Mouse (Mus musculus): ENCODE results near the gene Ildr2. TPM values are rescaled to one million over a fixed set of nuclear protein-coding genes. Genes with fewer than 3 reads are reported as not detected.

Gene Ildr2
- total and polyA plus RNA-seq, 2 experiments from 2014 or later: 6.4 to 38.1 TPM

DNA sequence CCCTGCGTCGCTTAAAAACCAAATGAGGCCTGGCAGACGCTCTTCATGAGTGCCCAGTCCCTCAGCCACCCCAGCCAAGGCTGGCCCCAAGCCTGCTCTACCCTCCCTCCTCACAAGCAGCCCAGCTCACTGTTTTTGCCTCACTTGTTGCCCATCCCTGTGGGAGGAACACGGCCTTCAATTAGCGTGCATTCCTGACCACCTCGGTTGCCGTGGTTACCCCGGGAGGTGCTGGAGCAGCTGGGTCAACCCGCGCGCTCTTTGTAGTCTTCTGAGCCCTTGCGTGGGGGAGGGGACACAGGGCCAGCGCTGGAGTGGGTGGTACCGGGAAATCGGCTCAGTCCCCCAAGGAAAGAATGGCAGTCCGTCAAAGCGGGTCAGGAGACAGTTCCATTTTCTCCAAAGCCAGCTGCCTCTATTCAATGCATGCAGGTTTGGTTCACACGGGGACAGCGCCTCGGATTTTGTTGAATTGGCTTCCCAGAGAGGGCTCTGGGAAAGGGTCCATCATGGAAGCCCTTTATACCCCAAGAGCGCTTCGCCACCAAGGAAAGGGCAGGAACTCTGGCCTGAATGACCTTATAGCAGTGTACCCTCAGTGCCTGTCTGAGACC is 28.8 kb downstream of the Ildr2 start:
- Histone ChIP-seq H3K27me3 (ENCODE audit: insufficient read depth, low read length) (no peaks in the 10 kb centered on the region), H3K9ac (no peak overlapping the region), H3K36me3 (ENCODE audit: insufficient read depth) (no peaks in the 10 kb centered on the region), H3K9me3 (ENCODE audit: low read length) (no peaks in the 10 kb centered on the region), H3K4me1 (ENCODE audit: insufficient read depth) (peaks cover 55% of the 10 kb centered on the region), H3K4me2 (ENCODE audit: low read depth) (peak overlapping the region; percentile 37), H3K27ac (ENCODE audit: low read depth, low read length) (peak overlapping the region; percentile 71), H3K4me3 (ENCODE audit: low read depth, low read length) (no peak overlapping the region)
- TF ChIP-seq CTCF (IDR thresholded peaks at IDR 0.05; ENCODE audit: low read depth): no peak
- DNase-seq (peak; percentile 81), ATAC-seq (peak; percentile 83)
- 5% methylated on average over 22 of the region's 22 CpGs for WGBS

DNA sequence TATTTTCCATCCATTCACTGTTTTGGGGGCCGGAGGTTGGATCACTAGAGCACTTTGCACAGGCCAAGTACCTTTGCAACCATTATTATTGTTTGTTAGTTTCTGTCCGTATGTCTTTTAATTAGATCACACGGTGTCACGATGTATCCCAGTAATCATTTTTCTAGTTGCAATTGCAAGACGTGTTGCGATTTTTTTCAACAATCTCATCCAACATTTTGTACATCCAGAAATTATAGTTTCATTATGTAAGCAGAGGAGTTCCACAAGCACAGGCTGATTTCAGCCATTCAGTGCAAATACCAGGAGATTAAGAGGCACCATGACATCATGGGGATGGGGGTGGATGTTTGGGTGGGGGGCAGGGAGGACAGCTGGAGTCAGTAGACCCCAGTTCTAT is 29.5 kb downstream of the Ildr2 start:
- peaks cover 53% of the 10 kb centered on the region for H3K4me1 ChIP-seq (ENCODE audit: insufficient read depth)
- WGBS: 38% methylated on average over 6 of the region's 6 CpGs
- DNase-seq: no peak
- H3K27ac ChIP-seq (ENCODE audit: low read depth, low read length): peak overlapping the region; percentile 71; the same call in 1 of the 2 replicates
- H3K27me3 ChIP-seq (ENCODE audit: insufficient read depth, low read length): no peaks in the 10 kb centered on the region
- H3K9ac ChIP-seq: no peak overlapping the region
- no peaks in the 10 kb centered on the region for H3K9me3 ChIP-seq (ENCODE audit: low read length)
- H3K4me3 ChIP-seq (ENCODE audit: low read depth, low read length): no peak overlapping the region
- ATAC-seq: no peak
- TF ChIP-seq CTCF (IDR thresholded peaks at IDR 0.05; ENCODE audit: low read depth): no peak
- no peaks in the 10 kb centered on the region for H3K36me3 ChIP-seq (ENCODE audit: insufficient read depth)
- no peak overlapping the region for H3K4me2 ChIP-seq (ENCODE audit: low read depth)

DNA sequence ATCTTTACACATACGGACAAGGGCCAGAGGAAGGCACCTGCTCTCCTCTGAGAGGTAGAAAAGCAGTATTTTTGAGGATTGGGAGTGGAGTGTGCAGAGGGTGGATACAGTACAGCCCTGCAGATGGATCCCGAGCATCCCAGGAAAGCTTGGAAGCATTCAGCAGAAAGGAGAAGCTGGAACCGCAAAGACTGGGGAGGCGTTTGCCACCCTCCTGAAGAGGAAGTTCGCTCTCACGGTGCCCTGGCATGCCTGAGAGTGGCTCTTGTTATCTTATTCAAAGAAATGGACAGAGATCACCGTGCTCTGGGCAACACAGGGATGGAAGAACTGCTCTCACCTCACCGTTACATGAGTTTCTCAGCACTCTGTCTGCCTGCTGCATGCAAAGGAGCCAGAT is 30.5 kb downstream of the Ildr2 start:
- Histone ChIP-seq H3K4me1 (ENCODE audit: insufficient read depth) (peaks cover 50% of the 10 kb centered on the region), H3K4me2 (ENCODE audit: low read depth) (no peak overlapping the region), H3K9ac (no peak overlapping the region), H3K36me3 (ENCODE audit: insufficient read depth) (no peaks in the 10 kb centered on the region), H3K27me3 (ENCODE audit: insufficient read depth, low read length) (no peaks in the 10 kb centered on the region), H3K27ac (ENCODE audit: low read depth, low read length) (peak overlapping the region; percentile 71), H3K4me3 (ENCODE audit: low read depth, low read length) (no peak overlapping the region), H3K9me3 (ENCODE audit: low read length) (no peaks in the 10 kb centered on the region)
- ATAC-seq (no peak), DNase-seq (no peak)
- 37% methylated on average over 8 of the region's 8 CpGs for WGBS
- TF ChIP-seq CTCF (IDR thresholded peaks at IDR 0.05; ENCODE audit: low read depth): no peak

DNA sequence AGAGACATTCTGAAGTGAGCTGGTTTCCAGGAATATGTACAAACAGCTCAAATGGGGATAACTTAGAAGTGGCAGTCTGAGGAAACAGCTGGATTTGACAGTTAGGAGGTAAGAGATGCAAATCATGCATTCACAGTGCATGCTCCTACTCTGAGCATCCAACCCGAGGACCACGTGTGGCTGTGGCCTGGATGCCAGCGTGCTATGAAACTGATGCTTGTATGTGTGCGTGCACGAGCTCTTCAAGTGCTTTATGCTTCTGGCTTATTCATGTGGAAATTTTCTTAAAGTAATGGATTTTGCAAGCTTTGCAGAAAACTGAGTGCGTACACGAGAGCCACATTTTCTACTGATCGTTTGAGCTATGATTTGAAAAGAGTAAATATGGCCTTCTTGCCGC is 32.3 kb downstream of the Ildr2 start:
- Histone ChIP-seq H3K4me2 (ENCODE audit: low read depth) (no peak overlapping the region), H3K4me1 (ENCODE audit: insufficient read depth) (peaks cover 33% of the 10 kb centered on the region), H3K36me3 (ENCODE audit: insufficient read depth) (no peaks in the 10 kb centered on the region), H3K9ac (no peak overlapping the region), H3K4me3 (ENCODE audit: low read depth, low read length) (no peak overlapping the region), H3K27ac (ENCODE audit: low read depth, low read length) (peak overlapping the region; percentile 57), H3K9me3 (ENCODE audit: low read length) (no peaks in the 10 kb centered on the region), H3K27me3 (ENCODE audit: insufficient read depth, low read length) (no peaks in the 10 kb centered on the region)
- ATAC-seq (peak; percentile 28), DNase-seq (no peak)
- TF ChIP-seq CTCF (IDR thresholded peaks at IDR 0.05; ENCODE audit: low read depth): no peak
- WGBS: 40% methylated on average over 9 of the region's 9 CpGs

DNA sequence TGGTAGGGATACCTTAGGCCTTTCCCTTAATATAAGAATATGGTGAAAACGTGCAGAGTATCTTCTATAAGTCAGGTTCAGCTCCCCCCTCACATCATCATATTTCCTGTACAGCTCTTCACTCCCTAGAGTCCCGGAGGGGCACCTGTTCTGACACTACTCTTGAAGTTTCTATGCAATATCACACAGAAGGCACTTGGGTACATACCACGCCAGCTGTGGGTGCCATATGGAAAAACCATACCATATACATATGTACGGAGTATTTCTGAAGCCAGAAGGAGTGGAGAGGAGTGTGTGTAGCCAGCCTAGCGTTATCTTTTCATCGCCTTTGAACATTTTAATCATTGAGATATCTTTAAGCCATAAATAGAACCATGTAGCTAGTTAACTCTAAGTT is 36.6 kb downstream of the Ildr2 start:
- Histone ChIP-seq H3K9ac (no peak overlapping the region), H3K36me3 (ENCODE audit: insufficient read depth) (no peaks in the 10 kb centered on the region), H3K4me1 (ENCODE audit: insufficient read depth) (0 out of 2 replicates have a peak, but pooled peaks cover 3% of the 10 kb centered on the region), H3K4me2 (ENCODE audit: low read depth) (no peak overlapping the region), H3K9me3 (ENCODE audit: low read length) (no peaks in the 10 kb centered on the region), H3K4me3 (ENCODE audit: low read depth, low read length) (no peak overlapping the region), H3K27ac (ENCODE audit: low read depth, low read length) (no peak overlapping the region), H3K27me3 (ENCODE audit: insufficient read depth, low read length) (no peaks in the 10 kb centered on the region)
- ATAC-seq: peak; percentile 79
- no peak for TF ChIP-seq CTCF (IDR thresholded peaks at IDR 0.05; ENCODE audit: low read depth)
- 76% methylated on average over 6 of the region's 6 CpGs for WGBS
- DNase-seq: no peak

DNA sequence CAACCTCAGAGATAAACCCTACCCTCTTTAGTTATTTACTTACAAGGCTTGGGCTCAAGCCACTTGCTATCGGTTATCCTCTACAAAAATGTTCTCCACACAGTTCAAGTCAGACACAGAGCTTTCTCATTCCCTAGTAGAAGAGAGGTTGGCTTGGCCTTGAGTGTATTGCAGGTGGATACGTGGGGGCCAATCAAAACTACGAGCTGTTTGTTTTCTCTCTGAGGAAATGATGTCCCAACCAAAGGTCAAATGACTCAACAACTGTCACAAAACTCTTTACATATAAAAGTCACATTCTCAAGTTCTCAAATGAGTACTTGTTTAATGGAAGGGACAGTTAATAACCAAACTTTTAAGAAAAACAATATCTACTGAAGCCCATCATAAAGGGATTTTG is 39.1 kb downstream of the Ildr2 start:
- Histone ChIP-seq H3K4me2 (ENCODE audit: low read depth) (no peak overlapping the region), H3K27ac (ENCODE audit: low read depth, low read length) (no peak overlapping the region), H3K27me3 (ENCODE audit: insufficient read depth, low read length) (no peaks in the 10 kb centered on the region), H3K4me3 (ENCODE audit: low read depth, low read length) (no peak overlapping the region), H3K36me3 (ENCODE audit: insufficient read depth) (no peaks in the 10 kb centered on the region), H3K9me3 (ENCODE audit: low read length) (no peaks in the 10 kb centered on the region), H3K4me1 (ENCODE audit: insufficient read depth) (no peaks in the 10 kb centered on the region), H3K9ac (no peak overlapping the region)
- 93% methylated on average over 3 of the region's 3 CpGs for WGBS
- ATAC-seq (no peak), DNase-seq (no peak)
- TF ChIP-seq CTCF (IDR thresholded peaks at IDR 0.05; ENCODE audit: low read depth): no peak

DNA sequence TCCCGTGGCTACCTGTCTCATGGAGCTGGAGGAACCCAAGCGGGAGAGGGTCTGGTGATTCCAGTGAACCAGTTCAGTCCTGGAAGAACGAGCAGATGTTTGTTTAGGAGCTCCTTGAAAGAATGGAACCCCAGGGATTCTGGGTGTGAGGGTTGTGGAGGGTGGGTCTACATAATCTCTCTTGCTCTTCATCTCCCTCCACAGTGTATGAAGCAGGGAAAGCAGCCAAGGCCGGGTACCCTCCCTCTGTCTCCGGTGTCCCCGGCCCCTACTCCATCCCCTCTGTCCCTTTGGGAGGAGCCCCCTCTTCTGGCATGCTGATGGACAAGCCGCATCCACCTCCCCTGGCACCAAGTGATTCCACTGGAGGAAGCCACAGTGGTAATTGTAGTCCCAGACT is 41.6 kb downstream of the Ildr2 start:
- no peak overlapping the region for H3K4me3 ChIP-seq (ENCODE audit: low read depth, low read length)
- no peak for TF ChIP-seq CTCF (IDR thresholded peaks at IDR 0.05; ENCODE audit: low read depth)
- H3K4me2 ChIP-seq (ENCODE audit: low read depth): no peak overlapping the region
- no peak overlapping the region for H3K9ac ChIP-seq
- WGBS: 83% methylated on average over 7 of the region's 7 CpGs
- no peak overlapping the region for H3K27ac ChIP-seq (ENCODE audit: low read depth, low read length)
- H3K27me3 ChIP-seq (ENCODE audit: insufficient read depth, low read length): no peaks in the 10 kb centered on the region
- DNase-seq: no peak
- no peak for ATAC-seq
- H3K4me1 ChIP-seq (ENCODE audit: insufficient read depth): no peaks in the 10 kb centered on the region
- H3K36me3 ChIP-seq (ENCODE audit: insufficient read depth): no peaks in the 10 kb centered on the region
- H3K9me3 ChIP-seq (ENCODE audit: low read length): no peaks in the 10 kb centered on the region
